Mouse (Mus musculus): ENCODE data around the gene Tnks2. TPM values are rescaled to one million over a fixed set of nuclear protein-coding genes. Genes with fewer than 3 reads are reported as not detected.

Tnks2 gene
- total and polyA plus RNA-seq, 2 experiments, result 8.6 to 50.9 TPM

DNA sequence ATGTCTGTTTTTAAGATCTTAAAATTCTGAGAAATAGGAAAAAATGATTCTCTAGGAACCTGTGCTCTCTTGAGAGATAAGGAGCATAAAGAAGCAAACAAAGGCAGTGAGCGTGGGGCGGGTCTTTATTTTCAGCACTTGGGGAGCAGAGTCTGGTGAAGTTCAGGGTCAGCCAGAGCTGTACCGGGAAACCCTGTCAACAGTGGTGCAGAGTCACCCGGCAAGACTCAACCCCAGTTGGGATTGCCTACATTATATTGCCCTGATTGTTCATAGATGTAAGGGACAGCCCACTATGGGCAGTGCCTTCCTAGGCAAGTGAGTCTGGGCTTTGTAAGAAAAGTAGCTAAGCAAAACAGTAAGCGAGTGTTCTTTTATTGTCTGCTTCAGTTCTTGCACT lies 11.9 kb downstream of the Tnks2 start:
- H3K27me3 ChIP-seq (ENCODE audit: control insufficient read depth, insufficient read depth, low read length), result no peaks in the 10 kb centered on the region
- H3K27ac ChIP-seq (replicated peaks; ENCODE audit: insufficient read depth, low read depth, low read length), result no peak overlapping the region
- peaks cover 25% of the 10 kb centered on the region for H3K79me2 ChIP-seq (ENCODE audit: control insufficient read depth, insufficient read depth, low read length)
- no peak overlapping the region for H3K9ac ChIP-seq (ENCODE audit: low read depth, low read length)
- H3K4me1 ChIP-seq (ENCODE audit: control insufficient read depth, insufficient read depth, low read length), result no peaks in the 10 kb centered on the region; the same call in 1 of the 2 replicates
- WGBS, result 54% methylated on average over 5 of the region's 5 CpGs
- TF ChIP-seq CTCF (IDR thresholded peaks at IDR 0.05; ENCODE audit: low read depth, low read length) (no peak), POLR2A (IDR thresholded peaks at IDR 0.05; ENCODE audit: extremely low read depth, insufficient read depth, low read length) (no peak)
- no peak for DNase-seq (ENCODE audit: extremely low read depth, low read depth, low spot score)
- peaks cover 40% of the 10 kb centered on the region for H3K36me3 ChIP-seq (ENCODE audit: control insufficient read depth, insufficient read depth, low read length)
- H3K4me3 ChIP-seq (ENCODE audit: insufficient read depth, low read depth, low read length), result no peak overlapping the region

DNA sequence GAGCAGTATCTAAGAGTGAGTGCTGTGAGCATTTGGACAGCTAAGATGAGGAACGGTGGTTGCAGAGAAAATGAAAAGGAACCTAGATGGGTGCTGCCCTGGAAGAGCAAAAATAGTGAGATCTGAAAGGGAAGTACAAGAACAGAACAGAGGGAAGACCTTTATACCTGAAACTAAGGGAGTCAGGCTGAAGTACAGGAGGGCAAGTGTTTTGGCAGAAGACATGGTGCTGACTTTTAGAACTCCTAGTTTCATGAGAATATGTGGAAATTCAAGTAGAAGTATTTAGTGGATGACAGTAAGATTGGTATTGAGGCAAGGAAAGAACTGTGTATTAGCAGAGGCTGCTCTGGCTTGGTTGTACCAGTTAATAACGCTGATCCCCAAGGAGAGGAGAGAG lies 19.8 kb downstream of the Tnks2 start:
- peaks cover 6% of the 10 kb centered on the region; the same call in 1 of the 2 replicates for H3K79me2 ChIP-seq (ENCODE audit: control insufficient read depth, insufficient read depth, low read length)
- 87% methylated on average over 2 of the region's 2 CpGs for whole genome bisulfite sequencing
- H3K4me1 ChIP-seq (ENCODE audit: control insufficient read depth, insufficient read depth, low read length), result no peaks in the 10 kb centered on the region
- DNase-seq (ENCODE audit: extremely low read depth, low read depth, low spot score), result peak; percentile 36
- H3K36me3 ChIP-seq (ENCODE audit: control insufficient read depth, insufficient read depth, low read length), result peaks cover 70% of the 10 kb centered on the region
- H3K27ac ChIP-seq (replicated peaks; ENCODE audit: insufficient read depth, low read depth, low read length), result no peak overlapping the region
- H3K27me3 ChIP-seq (ENCODE audit: control insufficient read depth, insufficient read depth, low read length), result no peaks in the 10 kb centered on the region
- H3K9ac ChIP-seq (ENCODE audit: low read depth, low read length), result no peak overlapping the region
- no peak overlapping the region for H3K4me3 ChIP-seq (ENCODE audit: insufficient read depth, low read depth, low read length)
- TF ChIP-seq POLR2A (IDR thresholded peaks at IDR 0.05; ENCODE audit: extremely low read depth, insufficient read depth, low read length), result no peak
- TF ChIP-seq CTCF (IDR thresholded peaks at IDR 0.05; ENCODE audit: low read depth, low read length), result no peak

DNA sequence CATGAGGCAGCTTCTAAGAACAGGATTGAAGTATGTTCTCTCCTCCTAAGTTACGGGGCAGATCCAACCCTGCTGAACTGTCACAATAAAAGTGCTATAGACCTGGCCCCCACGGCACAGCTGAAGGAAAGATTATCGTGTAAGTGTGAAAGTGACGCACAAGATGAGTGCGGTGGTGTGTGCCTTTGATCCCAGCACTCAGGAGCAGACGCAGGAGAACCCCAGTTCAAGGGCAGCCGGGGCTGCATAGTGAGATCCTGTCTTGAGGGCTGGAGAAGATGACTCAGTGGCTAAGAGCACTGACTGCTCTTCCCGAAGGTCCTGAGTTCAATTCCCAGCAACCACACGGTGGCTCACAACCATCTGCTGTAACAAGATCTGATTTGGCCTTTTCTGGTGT lies 23.8 kb downstream of the Tnks2 start:
- Histone ChIP-seq H3K9ac (ENCODE audit: low read depth, low read length) (no peak overlapping the region), H3K4me1 (ENCODE audit: control insufficient read depth, insufficient read depth, low read length) (no peaks in the 10 kb centered on the region), H3K27me3 (ENCODE audit: control insufficient read depth, insufficient read depth, low read length) (no peaks in the 10 kb centered on the region), H3K4me3 (ENCODE audit: insufficient read depth, low read depth, low read length) (no peak overlapping the region), H3K27ac (replicated peaks; ENCODE audit: insufficient read depth, low read depth, low read length) (no peak overlapping the region), H3K36me3 (ENCODE audit: control insufficient read depth, insufficient read depth, low read length) (peaks cover 69% of the 10 kb centered on the region), H3K79me2 (ENCODE audit: control insufficient read depth, insufficient read depth, low read length) (no peaks in the 10 kb centered on the region; the same call in 1 of the 2 replicates)
- 93% methylated on average over 9 of the region's 9 CpGs for WGBS
- no peak for DNase-seq (ENCODE audit: extremely low read depth, low read depth, low spot score)
- TF ChIP-seq POLR2A (IDR thresholded peaks at IDR 0.05; ENCODE audit: extremely low read depth, insufficient read depth, low read length) (no peak), CTCF (IDR thresholded peaks at IDR 0.05; ENCODE audit: low read depth, low read length) (no peak)

DNA sequence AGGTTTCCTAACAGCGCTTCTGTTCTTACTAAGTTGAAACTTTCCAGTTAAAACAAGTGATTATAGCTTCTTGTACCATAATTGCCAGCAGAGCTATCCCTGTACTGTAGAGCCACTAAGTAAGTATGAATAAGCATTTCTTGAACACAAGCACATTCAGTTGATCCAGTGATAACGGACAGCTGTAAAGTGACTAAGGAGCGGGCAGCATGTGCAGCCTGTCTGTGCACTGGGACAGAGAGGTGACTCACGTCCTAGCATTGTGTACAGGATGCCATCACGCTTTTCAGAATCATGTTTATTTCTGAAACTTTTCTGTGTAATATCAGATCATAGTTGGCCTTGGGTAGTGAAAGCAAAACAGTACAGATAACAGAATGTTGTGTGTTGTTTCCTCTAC lies 26.4 kb downstream of the Tnks2 start:
- no peak overlapping the region for H3K27ac ChIP-seq (replicated peaks; ENCODE audit: insufficient read depth, low read depth, low read length)
- no peaks in the 10 kb centered on the region for H3K79me2 ChIP-seq (ENCODE audit: control insufficient read depth, insufficient read depth, low read length)
- H3K4me1 ChIP-seq (ENCODE audit: control insufficient read depth, insufficient read depth, low read length), result no peaks in the 10 kb centered on the region
- DNase-seq (ENCODE audit: extremely low read depth, low read depth, low spot score), result no peak
- no peak for TF ChIP-seq CTCF (IDR thresholded peaks at IDR 0.05; ENCODE audit: low read depth, low read length)
- no peak for TF ChIP-seq POLR2A (IDR thresholded peaks at IDR 0.05; ENCODE audit: extremely low read depth, insufficient read depth, low read length)
- H3K4me3 ChIP-seq (ENCODE audit: insufficient read depth, low read depth, low read length), result no peak overlapping the region
- WGBS, result 84% methylated on average over 5 of the region's 5 CpGs
- H3K27me3 ChIP-seq (ENCODE audit: control insufficient read depth, insufficient read depth, low read length), result no peaks in the 10 kb centered on the region
- H3K9ac ChIP-seq (ENCODE audit: low read depth, low read length), result no peak overlapping the region
- H3K36me3 ChIP-seq (ENCODE audit: control insufficient read depth, insufficient read depth, low read length), result peaks cover 63% of the 10 kb centered on the region

DNA sequence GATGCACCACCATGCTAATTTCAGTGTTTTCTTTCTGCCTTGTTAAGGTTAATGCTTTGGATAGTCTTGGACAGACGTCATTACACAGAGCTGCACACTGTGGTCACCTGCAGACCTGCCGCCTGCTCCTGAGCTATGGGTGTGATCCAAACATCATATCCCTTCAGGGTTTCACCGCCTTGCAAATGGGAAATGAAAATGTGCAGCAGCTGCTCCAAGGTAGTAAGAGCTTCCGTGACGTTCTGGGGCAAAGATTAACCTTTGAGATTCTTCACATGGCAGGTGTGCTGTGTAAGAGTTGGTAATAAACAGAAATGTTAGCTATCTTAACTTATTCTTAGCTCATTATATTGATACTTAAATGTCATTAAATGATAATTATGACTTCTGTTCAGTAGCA lies 31.9 kb downstream of the Tnks2 start:
- peaks cover 59% of the 10 kb centered on the region for H3K36me3 ChIP-seq (ENCODE audit: control insufficient read depth, insufficient read depth, low read length)

DNA sequence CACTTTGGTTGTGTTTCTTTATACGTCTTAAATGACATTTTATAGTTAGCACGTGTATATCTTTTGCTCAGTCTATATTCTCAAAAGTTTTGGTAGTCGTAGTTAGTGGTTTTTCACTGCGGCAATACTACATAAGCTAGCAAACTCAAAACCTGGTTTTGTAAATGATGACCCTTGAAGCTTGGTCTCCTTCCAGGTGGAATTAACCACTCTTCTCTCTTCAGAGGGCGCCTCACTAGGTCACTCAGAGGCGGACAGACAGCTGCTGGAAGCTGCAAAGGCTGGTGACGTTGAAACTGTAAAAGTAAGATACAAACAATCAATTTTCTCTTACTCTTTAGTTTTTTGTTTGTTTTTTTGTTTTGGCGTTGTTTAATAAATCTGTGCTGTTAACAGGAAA lies 33.4 kb downstream of the Tnks2 start:
- Histone ChIP-seq H3K4me3 (ENCODE audit: insufficient read depth, low read depth, low read length) (no peak overlapping the region), H3K79me2 (ENCODE audit: control insufficient read depth, insufficient read depth, low read length) (no peaks in the 10 kb centered on the region), H3K4me1 (ENCODE audit: control insufficient read depth, insufficient read depth, low read length) (no peaks in the 10 kb centered on the region), H3K27ac (replicated peaks; ENCODE audit: insufficient read depth, low read depth, low read length) (no peak overlapping the region), H3K36me3 (ENCODE audit: control insufficient read depth, insufficient read depth, low read length) (peaks cover 57% of the 10 kb centered on the region), H3K27me3 (ENCODE audit: control insufficient read depth, insufficient read depth, low read length) (no peaks in the 10 kb centered on the region), H3K9ac (ENCODE audit: low read depth, low read length) (no peak overlapping the region)
- TF ChIP-seq CTCF (IDR thresholded peaks at IDR 0.05; ENCODE audit: low read depth, low read length) (no peak), POLR2A (IDR thresholded peaks at IDR 0.05; ENCODE audit: extremely low read depth, insufficient read depth, low read length) (no peak)
- peak; percentile 71 for DNase-seq (ENCODE audit: extremely low read depth, low read depth, low spot score)
- 52% methylated on average over 8 of the region's 8 CpGs for WGBS

More for the DNA sequence above, 31.9 kb downstream of the Tnks2 start:
- H3K27ac ChIP-seq (replicated peaks; ENCODE audit: insufficient read depth, low read depth, low read length), result no peak overlapping the region
- no peak for DNase-seq (ENCODE audit: extremely low read depth, low read depth, low spot score)
- 89% methylated on average over 5 of the region's 5 CpGs for WGBS
- TF ChIP-seq CTCF (IDR thresholded peaks at IDR 0.05; ENCODE audit: low read depth, low read length), result no peak
- TF ChIP-seq POLR2A (IDR thresholded peaks at IDR 0.05; ENCODE audit: extremely low read depth, insufficient read depth, low read length), result no peak
- H3K4me1 ChIP-seq (ENCODE audit: control insufficient read depth, insufficient read depth, low read length), result no peaks in the 10 kb centered on the region
- H3K4me3 ChIP-seq (ENCODE audit: insufficient read depth, low read depth, low read length), result no peak overlapping the region
- H3K79me2 ChIP-seq (ENCODE audit: control insufficient read depth, insufficient read depth, low read length), result no peaks in the 10 kb centered on the region
- H3K9ac ChIP-seq (ENCODE audit: low read depth, low read length), result no peak overlapping the region
- H3K27me3 ChIP-seq (ENCODE audit: control insufficient read depth, insufficient read depth, low read length), result no peaks in the 10 kb centered on the region
